Comparison of ENCODE assay signal across 8 mouse cellular contexts in genomic region chr3:83789651-83790451, GRCm38 (mm10). TPM values are rescaled to one million over a fixed set of nuclear protein-coding genes. Genes with fewer than 3 reads are reported as not detected.
DNase-seq lines count a peak whose midpoint lies in the region; ATAC-seq lines count a peak whose summit lies in the region.

No protein-coding gene starts in this region.

- H3K4me2 ChIP-seq in forebrain, embryonic 13.5 days = peak overlapping the region; percentile 94

- ATAC-seq in cerebellum, adult (ENCODE audit: insufficient number of reproducible peaks, low FRiP score, low TSS enrichment) = peak; percentile 36; the same call in 1 of the 2 replicates
- peak; percentile 82 for ATAC-seq in forebrain, embryonic 13.5 days

- peak overlapping the region; percentile 61 for H3K4me3 ChIP-seq in forebrain, embryonic 13.5 days

- H3K9ac ChIP-seq in forebrain, embryonic 13.5 days = peak overlapping the region; percentile 73

- WGBS in forebrain, embryonic 13.5 days = 3% methylated on average over 44 of the region's 44 CpGs

- DNase-seq in cerebellum, adult 11-12 months = no peak
- DNase-seq in ovary, postnatal 10 days (ENCODE audit: low spot score) = peak; percentile 13
- DNase-seq in ovary, adult 18-20 months (ENCODE audit: low spot score) = no peak
- peak; percentile 40 to 61 for DNase-seq in kidney, postnatal 4 days
- DNase-seq in neural tube, embryonic 10.5 days (ENCODE audit: extremely low spot score, low spot score) = peak; percentile 69
- DNase-seq in adipocyte (ENCODE audit: low spot score) = no peak

- H3K9me3 ChIP-seq in forebrain, embryonic 13.5 days (replicated peaks) = no peaks in the 10 kb centered on the region

- H3K27me3 ChIP-seq in forebrain, embryonic 13.5 days = peaks cover 16% of the 10 kb centered on the region

- no peaks in the 10 kb centered on the region for H3K36me3 ChIP-seq in forebrain, embryonic 13.5 days (ENCODE audit: poor library complexity, severe bottlenecking)

- peaks cover 8% of the 10 kb centered on the region for H3K4me1 ChIP-seq in forebrain, embryonic 13.5 days

- H3K27ac ChIP-seq in forebrain, embryonic 13.5 days = no peak overlapping the region

RNA-seq across cellular contexts. Expression of gene Sfrp2, which starts 23.7 kb away (rescaled TPM):
- 53.0 and 64.3 TPM in 2 replicates for polyA plus RNA-seq in forebrain, embryonic 13.5 days (2015; fragmentation: Nextera tagmentation; extraction: Ambion mirVana)

RNA-seq across cellular contexts. Expression of gene Tlr2, which starts 51.7 kb away (rescaled TPM):
- polyA plus RNA-seq in forebrain, embryonic 13.5 days (2015; fragmentation: Nextera tagmentation; extraction: Ambion mirVana) = 0.57 and 0.68 TPM in 2 replicates

Comparison
In these comparisons a context has a peak if more than half of its experiments do, and no peak if none do; other contexts are left out.
1. DNase-seq: peak in ovary, postnatal 10 days (single experiment), kidney, postnatal 4 days (2 of 2) and neural tube, embryonic 10.5 days (single experiment); none in cerebellum, adult 11-12 months (single experiment), ovary, adult 18-20 months (single experiment) and adipocyte (single experiment).